Mouse (Mus musculus): ENCODE measurements around the gene Defb13.
"Not testable (repeated sequence)": the region's sequence is repeated elsewhere in the genome, so short reads cannot be mapped to it uniquely, and the experiment has no call there.

Defb13 gene

GRCm38 (mm10) chr8:21946462-21946861, at the start of gene Defb13:
Defb13 (plus strand) TSS chr8:21946762.
- DNase-seq = no peak

GRCm38 (mm10) chr8:21906290-21906689, 40.3 kb upstream of the Defb13 start, which contains the start of gene Defb11:
Defb11 (minus strand) TSS chr8:21906412.
- peak; percentile 16 for DNase-seq

GRCm38 (mm10) chr8:21911931-21912330, 34.6 kb upstream of the Defb13 start:
- no peak for DNase-seq

GRCm38 (mm10) chr8:21912554-21912953, 34.0 kb upstream of the Defb13 start:
- DNase-seq = no peak

- no peak for DNase-seq
Observed at GRCm38 (mm10) chr8:21915625-21916024, 30.9 kb upstream of the Defb13 start.

- not testable (repeated sequence) for DNase-seq
Observed at GRCm38 (mm10) chr8:21930754-21931153, 15.8 kb upstream of the Defb13 start.

GRCm38 (mm10) chr8:21932610-21933009, 14.0 kb upstream of the Defb13 start, which contains the start of gene Defb15:
Defb15 (minus strand) TSS chr8:21932710.
- DNase-seq = no peak

- DNase-seq = not testable (repeated sequence)
Observed at GRCm38 (mm10) chr8:21938052-21938451, 8.5 kb upstream of the Defb13 start, which contains the start of gene Defb35. Defb35 (plus strand) TSS chr8:21938352.

- DNase-seq = peak; percentile 16
Observed at GRCm38 (mm10) chr8:21947311-21948017, 902 bp downstream of the Defb13 start.

- DNase-seq = peak; percentile 59
Observed at GRCm38 (mm10) chr8:21955321-21955720, 8.8 kb downstream of the Defb13 start.

- no peak for DNase-seq
Observed at GRCm38 (mm10) chr8:21956336-21956735, 9.8 kb downstream of the Defb13 start.

GRCm38 (mm10) chr8:21958414-21958813, 11.9 kb downstream of the Defb13 start, which contains the start of gene Fam90a1a:
Fam90a1a (plus strand) TSS chr8:21958714.
- DNase-seq = no peak

GRCm38 (mm10) chr8:21966646-21967045, 20.1 kb downstream of the Defb13 start:
- DNase-seq = no peak

GRCm38 (mm10) chr8:21969475-21969874, 22.9 kb downstream of the Defb13 start, which contains the start of gene Ccdc70:
Ccdc70 (plus strand) TSS chr8:21969775.
- no peak for DNase-seq

GRCm38 (mm10) chr8:21978193-21978592, 31.6 kb downstream of the Defb13 start:
- DNase-seq = no peak

GRCm38 (mm10) chr8:21981664-21982337, 35.2 kb downstream of the Defb13 start:
- peak; percentile 5 for DNase-seq

- DNase-seq = peak; percentile 42
Observed at GRCm38 (mm10) chr8:21992184-21992583, 45.6 kb downstream of the Defb13 start.

GRCm38 (mm10) chr8:21995181-21995580, 48.6 kb downstream of the Defb13 start:
- no peak for DNase-seq

Measured in kidney, adult 18-20 months (tissue).